Mouse (Mus musculus): Measurements from ENCODE around the gene Sdc3. TPM values are rescaled to one million over a fixed set of nuclear protein-coding genes. Genes with fewer than 3 reads are reported as not detected.

The Sdc3 gene
- total RNA-seq, 2 experiments from 2014 or later = 150 to 156 TPM

DNA sequence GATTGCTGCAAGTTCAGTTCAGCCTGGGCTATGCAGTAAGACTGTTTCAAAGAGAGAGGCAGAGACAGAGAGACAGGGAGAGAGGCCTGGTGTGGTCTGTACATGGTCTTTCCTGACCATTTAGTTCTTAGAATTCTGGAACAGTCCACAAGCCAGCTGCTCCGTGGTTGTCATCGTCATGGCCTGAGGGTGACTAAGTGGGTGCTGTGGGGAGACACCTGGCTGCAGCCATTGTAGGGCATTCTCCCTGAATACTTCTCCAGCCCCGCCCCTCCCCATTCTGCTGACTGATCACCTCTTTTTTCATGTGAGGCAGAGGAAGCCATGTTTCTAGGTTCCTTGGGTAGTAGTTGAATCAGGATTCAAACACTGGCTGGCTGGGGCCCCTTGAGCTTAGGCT, 27.5 kb downstream of the Sdc3 start:
- no peak for DNase-seq (ENCODE audit: low spot score in 2 of 2)

DNA sequence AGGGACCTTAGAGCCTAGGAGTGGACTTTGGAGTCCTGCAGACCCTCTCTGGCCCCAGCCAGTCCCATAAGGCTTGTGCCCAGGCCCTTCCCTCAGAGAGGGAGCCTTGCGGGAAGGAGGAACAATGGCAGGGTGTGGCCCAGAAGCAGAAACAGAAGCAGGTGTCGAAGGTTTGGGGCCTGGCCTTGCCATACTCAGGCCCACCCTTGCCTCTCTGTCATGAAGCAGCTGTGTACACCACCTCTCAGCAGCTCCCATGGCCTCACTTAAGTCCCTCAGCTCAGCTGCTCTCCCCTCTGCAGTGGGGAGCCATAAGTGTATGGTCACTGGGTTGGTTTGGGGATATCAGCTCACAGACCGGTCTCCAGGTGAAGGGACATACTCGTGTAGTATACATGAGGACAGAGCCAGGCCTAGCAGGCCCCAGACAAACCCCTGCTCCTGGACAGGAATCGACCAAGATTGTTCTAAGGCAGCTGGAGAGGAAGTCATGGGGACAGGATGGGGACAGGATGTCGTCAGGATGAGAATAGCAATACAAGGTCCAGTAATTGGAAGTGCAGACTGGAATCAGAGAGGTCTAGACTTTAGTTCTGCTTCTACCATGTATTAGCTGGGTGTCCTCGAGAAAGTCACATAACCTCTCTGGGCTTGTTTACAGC, 28.4 kb downstream of the Sdc3 start:
- DNase-seq (ENCODE audit: low spot score in 2 of 2) = no peak

DNA sequence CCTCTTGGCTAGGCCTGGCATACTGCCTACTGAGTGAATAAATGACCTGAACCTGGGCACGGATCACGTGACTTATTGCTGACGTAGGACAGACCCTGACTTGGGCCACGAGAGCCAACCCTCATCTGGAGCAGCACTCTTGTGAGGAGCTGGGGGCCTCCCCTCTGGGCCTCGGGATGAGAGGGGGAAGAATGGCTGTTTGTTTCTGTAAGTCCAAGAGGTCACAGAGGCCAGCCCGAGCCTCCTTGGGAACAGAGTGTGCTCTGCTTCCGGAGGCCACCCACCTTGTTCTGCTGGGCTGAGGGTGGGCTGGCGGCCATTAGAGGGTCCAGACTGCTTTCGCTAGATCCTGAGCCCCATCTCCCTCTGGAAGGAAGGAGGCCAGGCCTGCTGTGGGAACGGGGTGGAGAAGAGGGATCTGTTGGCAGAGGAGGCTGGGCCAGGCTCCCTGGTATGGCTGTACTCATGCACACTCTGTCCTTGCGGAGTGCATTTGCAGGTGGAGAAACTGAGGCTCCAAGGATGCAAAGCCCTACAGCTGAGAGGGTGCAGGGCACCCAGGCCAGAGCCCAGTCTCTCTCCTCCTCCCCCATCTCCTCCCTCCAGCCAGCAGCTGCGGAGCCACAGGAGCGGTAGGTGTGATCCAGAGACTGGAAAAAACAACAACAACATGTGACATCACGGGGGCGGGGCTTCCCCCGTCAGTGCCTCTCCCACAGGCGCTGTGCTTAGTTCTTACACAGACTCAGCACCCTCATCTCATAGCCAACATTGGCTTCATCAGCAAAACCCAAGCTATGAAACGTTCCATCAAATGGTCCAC, 36.7 kb downstream of the Sdc3 start:
- DNase-seq (ENCODE audit: low spot score in 2 of 2) = peak; percentile 31 to 45

DNA sequence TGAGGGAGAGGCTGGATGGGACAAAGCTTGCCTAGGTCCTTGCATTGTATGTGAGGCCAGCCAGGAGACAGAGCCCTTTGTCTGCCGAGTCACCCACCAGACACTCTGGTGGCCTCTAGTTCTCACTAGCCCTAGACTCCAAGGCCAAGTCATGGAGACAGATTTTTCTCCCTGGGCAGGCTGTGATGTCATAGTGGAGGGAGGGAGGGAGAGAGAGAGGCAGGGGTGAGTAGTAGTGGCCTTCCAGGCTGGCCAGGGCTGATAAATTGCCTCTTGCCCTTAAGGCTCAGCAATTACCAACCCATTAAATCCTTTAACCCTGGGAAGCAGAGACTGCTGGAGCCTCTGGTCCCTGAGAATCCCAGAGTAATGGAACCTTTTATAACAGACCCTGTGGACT, 41.8 kb downstream of the Sdc3 start:
- no peak for DNase-seq (ENCODE audit: low spot score in 2 of 2)

DNA sequence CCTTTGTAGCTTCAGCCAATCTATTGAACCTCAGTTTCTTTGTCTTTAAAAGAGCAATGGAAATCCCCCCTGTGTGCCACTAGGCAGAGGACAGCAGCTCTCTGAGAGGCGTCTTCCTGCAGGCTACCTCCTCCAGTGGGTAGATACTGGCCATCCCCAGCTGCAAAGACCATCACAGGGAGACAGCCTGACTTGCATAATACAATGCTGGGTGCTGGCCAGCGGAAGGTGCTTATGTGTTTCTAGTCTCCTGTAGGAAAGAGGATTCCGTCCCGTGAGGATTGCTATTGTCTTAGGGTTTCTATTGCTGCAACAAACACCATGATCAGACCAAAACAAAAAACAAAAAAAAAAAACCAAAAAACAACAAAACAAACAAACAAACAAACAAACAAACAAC, 43.2 kb downstream of the Sdc3 start:
- DNase-seq (ENCODE audit: low spot score in 2 of 2) = no peak

DNA sequence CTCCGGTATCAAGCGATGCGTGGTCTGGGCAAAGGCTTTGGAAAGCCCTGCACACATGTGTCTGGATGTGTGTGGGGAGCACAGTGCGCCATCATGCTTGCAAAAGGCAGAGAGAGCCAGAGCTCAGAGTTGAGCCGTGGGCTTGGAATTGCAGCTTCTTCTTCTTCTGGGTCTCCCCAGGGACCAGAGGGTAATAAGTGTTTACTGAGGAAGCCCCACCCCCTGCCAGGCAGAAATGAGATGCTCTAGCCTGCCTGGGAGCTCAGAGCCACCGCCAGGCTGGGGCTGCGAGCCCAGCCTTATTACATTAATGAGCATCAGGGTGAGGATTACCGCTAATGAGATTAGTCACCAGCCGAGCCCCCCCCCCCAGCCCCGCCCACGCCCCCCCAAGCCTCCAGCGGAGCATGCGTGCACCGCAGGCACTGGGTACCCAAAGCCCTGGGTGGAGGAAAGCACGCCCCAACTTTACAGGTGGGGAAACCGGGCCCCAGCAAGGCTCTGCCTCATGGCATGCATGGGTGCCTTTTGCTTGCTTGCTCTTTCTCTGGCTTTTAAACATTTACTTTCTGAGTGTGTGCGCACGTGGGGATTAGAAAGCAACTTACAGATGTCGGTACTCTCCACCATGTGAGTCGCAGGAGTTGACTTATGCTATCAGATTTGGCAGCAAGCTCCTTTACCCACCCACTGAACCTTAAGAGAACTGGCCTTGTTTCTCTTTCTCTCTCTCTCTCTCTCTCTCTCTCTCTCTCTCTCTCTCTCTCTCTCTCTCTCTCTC, 44.1 kb downstream of the Sdc3 start:
- no peak for DNase-seq (ENCODE audit: low spot score in 2 of 2)

DNA sequence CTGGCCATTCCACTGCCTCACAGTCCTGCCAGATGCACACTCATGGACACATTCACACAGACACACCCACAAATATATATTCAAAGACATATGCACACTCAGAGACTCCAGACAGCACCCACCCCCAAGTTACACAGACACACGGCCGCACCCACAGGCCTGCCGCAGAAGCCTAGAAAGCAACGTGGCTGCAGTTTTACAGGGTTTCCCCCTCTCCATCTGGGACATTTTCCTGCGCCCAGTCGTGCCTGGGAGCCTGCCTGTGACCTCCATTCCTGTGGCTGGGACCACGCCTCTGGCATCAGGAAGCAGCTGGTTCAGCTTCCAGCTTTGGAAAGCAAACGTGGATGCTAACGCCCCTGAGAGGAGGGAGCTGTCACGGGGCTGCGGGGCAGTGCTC, 46.2 kb downstream of the Sdc3 start:
- DNase-seq (ENCODE audit: low spot score in 2 of 2) = peak; percentile 32 to 35

DNA sequence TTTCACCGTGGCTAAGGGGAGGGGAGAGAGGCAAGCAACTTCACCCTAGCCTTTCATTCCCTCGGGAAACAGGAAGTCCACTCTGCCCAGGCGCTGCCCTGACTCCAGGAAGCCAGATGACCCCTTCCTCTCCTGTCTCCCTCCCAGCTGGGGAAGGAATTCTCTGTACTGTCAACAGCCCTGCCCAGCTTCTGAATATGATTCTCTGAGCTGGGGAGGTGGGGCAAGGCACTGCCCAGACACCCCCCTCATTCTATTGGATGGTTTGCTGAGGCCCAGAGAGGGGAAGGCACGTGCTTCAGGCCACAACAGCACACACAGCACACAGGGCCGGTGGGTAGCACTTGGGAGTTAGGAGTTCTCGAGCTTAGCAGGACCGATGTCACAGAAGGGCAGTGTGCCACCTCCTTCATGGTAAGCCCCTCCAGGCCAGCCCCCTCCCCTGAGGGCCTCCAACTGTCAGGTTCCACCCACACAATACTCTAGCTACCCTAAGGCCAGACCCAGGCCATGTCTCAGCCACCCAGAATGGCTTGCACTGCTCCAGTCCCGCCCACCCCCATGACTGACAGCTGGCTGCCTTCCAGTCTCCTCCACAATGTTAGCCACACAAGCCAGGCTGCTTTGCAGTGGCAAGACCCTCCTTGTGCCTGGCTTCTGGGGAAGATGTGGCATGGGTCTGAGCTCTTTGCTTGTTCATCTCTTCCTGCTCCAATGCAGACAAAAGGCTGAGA, 48.9 kb downstream of the Sdc3 start:
- peak in 1 of 2 experiments; percentile 34 for DNase-seq (ENCODE audit: low spot score in 2 of 2)

DNA sequence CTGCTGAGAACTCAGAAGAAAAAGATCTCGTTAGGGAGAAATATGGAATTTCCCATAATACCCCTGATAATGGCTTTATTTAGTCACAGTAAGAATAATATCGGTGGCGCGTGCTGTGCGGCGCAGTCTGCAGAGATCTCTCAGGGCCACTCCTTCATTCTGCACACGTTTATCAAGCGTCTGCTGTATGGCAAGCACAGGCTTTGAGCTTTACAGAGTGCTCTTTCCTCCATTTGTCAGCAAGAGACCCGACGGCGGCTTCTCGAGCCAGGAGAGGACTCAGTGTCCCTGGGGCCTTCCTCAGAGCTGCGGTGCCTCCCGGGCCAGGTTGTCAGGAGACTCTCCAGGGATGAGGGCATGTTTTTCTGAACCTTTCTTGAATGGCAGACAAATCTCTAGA, 56.5 kb downstream of the Sdc3 start:
- no peak for DNase-seq (ENCODE audit: low spot score in 2 of 2)

DNA sequence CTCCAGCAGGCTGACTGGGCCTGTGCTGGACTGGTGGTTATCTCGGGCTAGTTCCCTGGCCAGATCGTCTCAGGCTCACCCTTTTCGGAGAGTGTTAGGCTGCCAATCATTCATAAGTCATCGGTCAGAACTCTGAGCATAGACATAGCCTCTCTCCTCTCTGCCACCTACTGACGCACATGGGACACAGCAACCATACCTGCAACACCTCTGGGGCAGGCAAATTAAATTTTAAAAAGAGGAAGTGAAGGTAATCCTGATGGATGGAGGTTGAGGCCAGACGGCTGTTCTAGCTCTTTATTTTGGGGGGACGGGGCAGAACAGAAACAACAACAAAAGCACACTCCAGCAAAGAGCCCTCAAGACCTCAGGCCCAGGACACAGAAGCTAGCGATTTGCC, 65.3 kb downstream of the Sdc3 start:
- DNase-seq (ENCODE audit: low spot score in 2 of 2) = no peak

DNA sequence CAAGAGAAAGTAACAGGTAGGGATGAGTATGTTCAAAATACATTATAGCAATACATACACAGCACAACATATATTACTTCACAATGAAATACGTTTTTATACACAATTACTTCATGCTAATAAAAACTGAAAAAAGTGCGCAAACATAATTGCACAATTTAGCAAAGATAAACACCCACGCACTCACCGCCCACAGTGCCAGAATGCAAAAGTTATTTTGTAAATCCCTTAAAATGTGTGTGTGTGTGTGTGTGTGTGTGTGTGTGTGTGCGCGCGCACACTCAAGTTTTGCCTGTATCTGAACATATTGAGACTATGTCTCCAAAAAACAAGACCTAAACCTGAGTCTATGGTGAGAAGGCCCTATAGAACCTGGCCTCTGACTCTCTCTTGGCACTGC, 66.5 kb downstream of the Sdc3 start:
- no peak for DNase-seq (ENCODE audit: low spot score in 2 of 2)

DNA sequence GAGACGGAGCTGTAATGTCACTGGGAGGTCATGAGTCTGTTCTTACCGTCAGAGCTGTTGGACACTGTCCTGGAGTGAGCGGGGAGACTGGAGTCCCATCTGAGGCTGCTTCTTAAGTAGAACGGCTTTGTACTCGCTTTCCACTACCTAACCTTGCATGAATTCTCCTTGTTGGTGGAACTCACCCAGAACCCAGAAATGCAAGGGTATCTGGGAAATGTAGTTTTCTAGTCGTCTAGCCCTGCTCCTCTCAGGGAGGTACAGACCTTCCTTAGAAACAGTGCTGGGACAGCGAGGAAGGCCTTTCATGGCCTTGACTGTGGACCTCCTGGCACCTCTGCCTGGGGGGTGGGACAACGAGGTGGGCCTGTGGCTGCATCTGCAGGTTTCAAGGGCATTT, 67.1 kb downstream of the Sdc3 start:
- DNase-seq (ENCODE audit: low spot score in 2 of 2) = no peak

DNA sequence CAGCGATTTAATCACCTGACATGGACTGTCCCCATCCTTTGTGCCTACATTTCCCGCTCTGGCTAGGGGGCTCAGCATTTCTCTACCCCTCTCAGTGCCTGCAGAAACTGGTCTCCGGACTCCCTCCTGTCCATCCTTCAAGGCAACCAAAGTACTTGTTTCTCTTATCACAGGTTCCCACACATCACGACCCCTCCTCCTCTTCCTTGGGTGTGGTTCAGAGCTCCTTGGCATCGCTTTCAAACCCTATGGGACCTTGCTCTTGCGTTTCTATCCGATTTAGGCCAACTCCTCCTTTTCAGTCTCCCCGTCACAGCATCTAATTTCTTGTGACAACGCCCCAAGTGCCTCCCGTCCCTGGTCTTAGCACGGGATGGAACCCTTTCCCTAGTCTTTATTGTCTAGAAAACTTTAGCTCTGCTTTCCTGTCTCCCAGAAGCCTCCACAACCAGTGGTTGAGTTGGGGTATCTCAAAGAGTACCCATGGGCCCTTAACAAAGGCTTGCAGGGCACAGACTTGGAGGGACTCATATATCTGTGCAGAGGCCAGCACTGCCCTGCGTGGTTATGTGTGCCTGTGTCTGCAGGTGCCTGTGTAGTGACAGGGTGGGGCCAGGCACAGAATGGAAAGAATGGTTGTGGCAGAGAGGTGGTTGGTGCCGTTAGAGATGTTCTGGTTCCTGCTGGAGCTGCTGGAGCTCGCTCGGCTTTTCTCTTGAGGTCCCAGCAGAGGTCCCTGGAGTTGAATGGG, 68.7 kb downstream of the Sdc3 start:
- no peak for DNase-seq (ENCODE audit: low spot score in 2 of 2)

DNA sequence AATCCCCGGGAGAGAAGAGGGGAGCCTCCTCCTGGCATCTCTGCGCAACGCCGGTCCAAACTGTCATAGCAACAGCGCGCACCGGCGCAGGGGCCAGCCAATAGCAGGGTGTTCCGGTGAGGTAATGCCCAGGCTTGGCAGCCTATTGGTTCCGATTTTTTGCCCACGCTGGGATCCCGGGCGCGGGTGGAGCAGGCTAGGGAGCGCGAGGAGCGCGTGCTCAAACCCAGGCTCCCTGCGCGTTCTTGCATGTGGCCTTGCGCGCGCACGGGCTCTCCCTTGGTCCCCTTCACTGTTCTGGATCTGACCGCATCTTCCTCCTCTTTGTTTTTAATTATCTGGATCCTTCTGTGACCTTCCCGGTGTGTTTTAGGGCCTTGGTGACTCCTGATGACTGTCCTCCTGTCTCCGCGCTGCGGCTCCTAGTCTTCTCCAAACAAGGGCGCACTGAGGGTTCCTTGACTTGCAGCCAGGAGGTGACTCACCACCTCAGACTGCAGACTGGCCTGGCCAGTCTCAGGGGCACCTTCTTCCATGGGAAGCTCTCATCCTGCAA, 69.4 kb downstream of the Sdc3 start:
- peak; percentile 94 to 97 for DNase-seq (ENCODE audit: low spot score in 2 of 2)

DNA sequence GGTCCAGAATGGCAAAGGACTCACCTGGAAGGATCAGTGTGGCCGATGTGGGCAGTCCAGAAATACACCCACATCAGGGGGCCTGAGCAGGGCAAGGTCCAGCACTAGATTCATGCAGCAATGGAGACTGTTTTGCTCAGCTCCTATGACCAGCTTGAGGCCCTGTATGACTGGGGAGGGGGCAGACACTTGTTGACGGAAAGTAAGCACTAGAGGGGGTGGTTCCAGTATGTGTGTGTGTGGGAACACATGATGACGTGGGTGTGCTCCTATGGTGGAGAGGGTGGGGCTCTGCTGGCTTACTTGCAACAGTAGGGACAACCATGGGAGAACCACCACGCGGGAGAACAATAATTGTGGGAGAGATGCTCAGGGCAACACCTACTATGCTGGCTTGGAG, 70.2 kb downstream of the Sdc3 start:
- no peak for DNase-seq (ENCODE audit: low spot score in 2 of 2)

DNA sequence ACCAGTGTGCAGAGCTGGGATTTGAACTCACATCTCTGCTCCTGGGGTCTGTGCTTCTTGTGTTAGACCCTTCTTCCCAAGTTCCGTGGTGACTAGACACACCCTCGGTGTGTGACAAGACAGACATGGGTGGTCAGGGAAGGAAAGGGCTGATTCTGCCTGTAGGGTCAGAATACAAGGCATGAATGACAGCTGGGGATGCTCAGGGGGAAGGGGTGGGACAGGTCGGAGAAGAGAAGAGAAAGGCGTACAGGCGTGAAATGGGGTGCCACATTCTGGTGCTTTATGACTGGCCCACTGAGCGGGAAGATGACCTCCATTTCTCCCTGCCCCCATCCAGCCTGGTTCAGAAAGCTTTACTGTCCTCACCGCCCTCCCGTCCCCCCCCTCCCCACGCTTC, 73.1 kb downstream of the Sdc3 start:
- no peak for DNase-seq (ENCODE audit: low spot score in 2 of 2)

DNA sequence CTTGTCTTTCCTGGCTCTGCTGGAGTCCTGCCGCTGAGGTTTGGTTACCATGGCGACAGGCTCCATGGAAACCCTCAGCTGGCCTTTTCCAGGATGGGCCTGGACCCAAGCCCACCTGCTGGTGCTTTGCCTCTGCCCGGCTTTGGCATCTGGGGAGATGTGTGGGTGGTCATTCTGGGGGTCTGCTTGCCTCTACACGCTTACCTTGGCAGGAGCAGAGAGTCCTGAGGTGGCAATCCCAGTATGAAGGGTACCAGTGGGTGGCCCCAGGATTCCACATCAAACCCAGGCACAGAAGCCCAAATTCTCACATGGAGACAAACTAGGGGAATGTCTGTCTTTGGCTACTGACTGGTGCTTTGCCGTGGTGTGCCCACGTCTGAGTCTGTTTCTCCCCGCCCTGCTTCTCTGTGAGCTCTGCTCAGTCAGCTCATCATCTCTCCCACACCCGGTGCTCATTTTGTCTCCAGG, 73.6 kb downstream of the Sdc3 start:
- peak; percentile 85 to 90 for DNase-seq (ENCODE audit: low spot score in 2 of 2)

DNA sequence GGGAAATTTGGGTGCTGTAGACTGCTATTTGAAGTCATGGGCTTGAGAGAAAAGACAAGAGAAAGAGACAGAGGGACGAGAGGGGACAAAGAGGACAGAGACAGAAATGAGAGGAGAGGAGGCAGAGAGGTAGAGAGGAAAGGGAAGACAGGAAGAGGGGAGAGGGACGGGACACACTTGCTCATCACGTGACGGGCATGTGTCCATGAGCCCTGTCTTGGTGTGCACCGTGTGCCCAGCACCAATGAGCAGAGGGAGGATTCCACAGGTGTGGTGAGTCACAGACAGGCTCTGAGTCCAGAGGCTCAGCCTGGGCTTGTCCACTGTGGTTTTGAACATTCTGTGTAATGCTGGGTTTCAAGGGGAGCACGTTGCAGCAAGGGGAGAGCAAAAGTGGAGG, 75.6 kb downstream of the Sdc3 start:
- DNase-seq (ENCODE audit: low spot score in 2 of 2) = no peak

DNA sequence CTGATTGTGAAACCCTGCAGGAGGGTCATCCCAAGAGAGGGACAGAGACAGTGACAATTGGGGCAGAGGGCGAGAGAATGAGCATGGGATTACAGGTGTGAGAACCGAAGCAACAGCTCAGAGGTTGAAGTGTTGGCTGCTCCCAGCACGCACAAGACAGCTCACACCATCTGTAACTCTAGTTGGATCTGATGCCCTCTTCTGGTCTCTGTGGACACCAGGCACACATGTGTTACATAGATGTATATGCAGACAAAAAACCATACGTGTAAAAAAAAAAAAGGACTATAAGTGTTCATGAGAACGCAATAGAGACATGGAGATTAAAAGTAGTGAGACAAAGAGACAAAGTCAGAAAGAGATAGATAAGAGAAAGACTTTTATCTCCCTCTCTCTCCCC, 76.5 kb downstream of the Sdc3 start:
- no peak for DNase-seq (ENCODE audit: low spot score in 2 of 2)

DNA sequence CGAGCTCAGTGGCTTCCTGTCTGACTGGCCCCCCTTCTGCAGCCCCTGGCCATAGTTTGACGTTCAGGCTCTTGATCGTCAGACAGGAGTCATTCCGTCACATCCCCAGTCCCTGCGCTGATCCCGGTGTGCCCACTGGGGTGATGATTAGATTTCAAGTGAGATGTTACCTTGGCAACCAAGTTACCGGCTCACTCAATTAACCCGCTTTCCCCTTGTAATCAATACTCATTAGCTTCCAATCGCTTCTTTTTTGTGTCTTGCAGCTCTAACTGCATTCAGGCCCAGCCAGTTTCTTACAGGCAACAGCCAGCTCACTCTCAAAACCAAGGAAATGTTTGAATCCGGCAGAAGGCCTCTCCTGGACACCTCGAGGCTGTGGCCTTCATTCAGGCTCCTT, 80.1 kb downstream of the Sdc3 start:
- DNase-seq (ENCODE audit: low spot score in 2 of 2) = no peak
